Mouse (Mus musculus): Measurements from ENCODE around the gene Armh1. TPM values are rescaled to one million over a fixed set of nuclear protein-coding genes. Genes with fewer than 3 reads are reported as not detected.

Armh1 gene
- polyA plus RNA-seq, 1 experiment from 2014 or later: 3.1 TPM

Other genes with a start within 250 kb of the Armh1 start
- gene Eif2b3, start 232.7 kb downstream of the Armh1 start, polyA plus RNA-seq (2015; fragmentation: Nextera tagmentation; extraction: Ambion mirVana): 48.9 and 49.8 TPM in 2 replicates
- 7.4 and 9.5 TPM in 2 replicates for gene Ptch2, start 156.1 kb downstream of the Armh1 start, polyA plus RNA-seq (2015; fragmentation: Nextera tagmentation; extraction: Ambion mirVana)
- gene Btbd19, start 126.4 kb downstream of the Armh1 start, polyA plus RNA-seq (2015; fragmentation: Nextera tagmentation; extraction: Ambion mirVana): 3.9 and 4.0 TPM in 2 replicates
- gene Tctex1d4, start 125.3 kb downstream of the Armh1 start, polyA plus RNA-seq (2015; fragmentation: Nextera tagmentation; extraction: Ambion mirVana): 0.46 and 1.1 TPM in 2 replicates
- 18.7 TPM in 2 replicates for gene Plk3, start 118.2 kb downstream of the Armh1 start, polyA plus RNA-seq (2015; fragmentation: Nextera tagmentation; extraction: Ambion mirVana)
- 381 and 382 TPM in 2 replicates for gene Rps8, start 95.9 kb downstream of the Armh1 start, polyA plus RNA-seq (2015; fragmentation: Nextera tagmentation; extraction: Ambion mirVana)
- 6.4 and 7.3 TPM in 2 replicates for gene Kif2c, start 69.5 kb downstream of the Armh1 start, polyA plus RNA-seq (2015; fragmentation: Nextera tagmentation; extraction: Ambion mirVana)
- 9.3 and 10.1 TPM in 2 replicates for gene Tmem53, start 174 bp downstream of the Armh1 start, polyA plus RNA-seq (2015; fragmentation: Nextera tagmentation; extraction: Ambion mirVana)
- 137 and 150 TPM in 2 replicates for gene Rnf220, start 244.9 kb upstream of the Armh1 start, polyA plus RNA-seq (2015; fragmentation: Nextera tagmentation; extraction: Ambion mirVana)

All from midbrain, embryonic 16.5 days (tissue).